Mouse (Mus musculus): ENCODE data around the gene Sgf29.

- TF ChIP-seq POLR2A (IDR thresholded peaks at IDR 0.05; ENCODE audit: low read depth, low read length) (no peak), CTCF (IDR thresholded peaks at IDR 0.05; ENCODE audit: extremely low read depth, insufficient read length, insufficient replicate concordance, low read depth, low read length) (no peak)
Observed at GRCm38 (mm10) chr7:126708175-126708952, 59.3 kb downstream of the Sgf29 start.

Measured in small intestine, adult 2 months (tissue).